Mouse (Mus musculus) testis, postnatal 14 days (tissue): ENCODE data around the gene Fam3b.

Experiments
- DNase-seq: peaks from one replicate; pipeline ENCODE4 v3.0.0; 2021; ENCODE audit warnings: low spot score

Gene Fam3b

GRCm38 (mm10) chr16:97492369-97492768, 22.2 kb downstream of the Fam3b start:
- DNase-seq = no peak

GRCm38 (mm10) chr16:97478655-97479054, 36.0 kb downstream of the Fam3b start:
- DNase-seq = no peak

DNA sequence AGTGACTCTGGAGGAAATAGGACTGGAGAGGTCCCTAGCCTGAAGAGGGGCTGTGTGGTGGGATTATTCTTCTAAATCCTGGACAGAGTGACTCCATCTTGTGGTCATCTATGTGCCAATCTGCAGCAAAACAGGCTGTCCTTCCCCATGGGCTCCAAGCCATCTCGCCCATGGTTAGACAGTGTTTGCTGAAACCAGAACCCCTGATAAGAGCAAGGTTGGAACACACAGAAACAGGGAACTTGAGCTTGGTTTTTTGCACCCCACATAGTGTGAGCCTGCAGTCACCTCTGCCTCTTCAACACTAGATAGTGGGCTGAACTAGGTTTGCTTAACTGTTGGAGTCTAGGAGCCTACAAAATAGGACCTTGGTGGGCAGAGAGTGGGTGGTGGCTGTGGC, 38.1 kb downstream of the Fam3b start:
- no peak for DNase-seq

DNA sequence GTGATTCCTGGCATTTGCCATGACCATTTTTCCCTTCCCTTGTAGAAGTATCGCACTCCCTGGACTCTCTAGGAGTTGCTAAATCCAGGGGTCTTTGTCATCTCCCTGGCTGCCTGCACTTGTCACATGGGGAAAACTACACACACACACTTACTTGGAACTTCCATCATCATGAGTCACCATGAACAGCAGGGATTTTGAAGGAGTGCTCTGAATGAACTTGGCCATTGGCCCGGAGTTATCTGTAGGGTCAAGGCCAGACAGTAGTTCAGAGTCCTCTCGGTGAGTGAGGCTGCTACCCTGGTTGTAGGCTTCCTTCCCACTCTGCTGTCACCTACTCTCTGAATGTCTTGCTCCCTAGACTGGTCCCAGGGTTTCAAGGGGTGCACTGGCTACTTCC, 39.0 kb downstream of the Fam3b start:
- DNase-seq = peak; percentile 19

- DNase-seq = no peak
Measured at GRCm38 (mm10) chr16:97474671-97475070, 39.9 kb downstream of the Fam3b start.

DNA sequence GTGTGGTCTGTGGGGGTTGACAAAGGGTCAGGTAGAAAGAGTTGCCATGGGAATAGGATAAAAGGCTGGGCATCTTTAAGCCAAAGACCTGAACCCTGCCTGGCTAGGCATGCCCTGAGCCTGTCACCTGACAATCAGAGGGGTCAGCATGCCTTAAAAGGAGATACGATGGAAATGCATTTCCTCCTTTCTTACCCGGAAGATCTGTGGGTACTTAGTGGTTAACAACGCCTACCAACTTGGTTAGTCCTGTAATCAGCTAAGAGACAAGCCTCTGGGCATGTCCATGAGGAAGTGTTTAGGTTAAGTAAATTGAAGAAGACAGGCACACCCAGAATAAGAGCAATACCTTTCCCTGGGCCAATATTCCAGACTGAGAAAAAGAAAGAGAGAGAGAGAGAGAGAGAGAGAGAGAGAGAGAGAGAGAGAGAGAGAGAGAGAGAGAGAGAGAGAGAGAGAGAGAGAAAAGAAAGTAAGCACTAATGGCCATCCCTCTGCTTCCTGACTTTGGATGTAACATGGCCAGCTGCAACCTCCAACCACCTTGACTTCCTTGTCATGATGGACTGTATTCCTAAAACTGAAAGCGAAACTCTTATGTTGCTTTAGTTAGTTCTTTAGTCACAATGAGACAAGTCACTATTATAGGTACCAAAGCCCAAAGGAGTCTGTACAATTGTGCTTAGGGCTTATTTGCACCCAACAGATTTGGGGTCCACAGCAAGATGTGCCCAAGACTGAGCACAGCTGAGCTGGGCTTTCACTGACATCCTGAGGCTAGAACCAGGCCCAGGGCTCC, 46.4 kb downstream of the Fam3b start:
- DNase-seq = no peak

DNA sequence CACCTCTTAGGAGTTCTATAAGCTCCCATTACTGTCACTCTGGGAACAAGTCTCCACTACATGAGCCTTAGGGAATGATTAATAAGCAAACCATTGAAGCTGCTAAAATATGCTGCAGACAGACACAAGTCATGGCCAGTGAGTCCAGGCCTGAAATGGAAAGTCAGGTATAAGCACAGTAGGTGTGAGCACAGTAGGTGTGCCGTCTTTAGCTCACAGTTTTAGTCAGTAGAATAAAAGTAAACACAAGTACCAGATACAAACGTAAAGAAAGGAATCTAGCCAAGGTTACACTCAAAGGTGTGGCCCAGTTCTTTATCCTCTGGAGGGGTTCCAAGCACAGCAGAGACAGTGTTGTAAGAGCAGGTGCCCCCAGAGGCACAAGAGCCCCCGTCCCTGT, 47.1 kb downstream of the Fam3b start:
- DNase-seq = no peak

DNA sequence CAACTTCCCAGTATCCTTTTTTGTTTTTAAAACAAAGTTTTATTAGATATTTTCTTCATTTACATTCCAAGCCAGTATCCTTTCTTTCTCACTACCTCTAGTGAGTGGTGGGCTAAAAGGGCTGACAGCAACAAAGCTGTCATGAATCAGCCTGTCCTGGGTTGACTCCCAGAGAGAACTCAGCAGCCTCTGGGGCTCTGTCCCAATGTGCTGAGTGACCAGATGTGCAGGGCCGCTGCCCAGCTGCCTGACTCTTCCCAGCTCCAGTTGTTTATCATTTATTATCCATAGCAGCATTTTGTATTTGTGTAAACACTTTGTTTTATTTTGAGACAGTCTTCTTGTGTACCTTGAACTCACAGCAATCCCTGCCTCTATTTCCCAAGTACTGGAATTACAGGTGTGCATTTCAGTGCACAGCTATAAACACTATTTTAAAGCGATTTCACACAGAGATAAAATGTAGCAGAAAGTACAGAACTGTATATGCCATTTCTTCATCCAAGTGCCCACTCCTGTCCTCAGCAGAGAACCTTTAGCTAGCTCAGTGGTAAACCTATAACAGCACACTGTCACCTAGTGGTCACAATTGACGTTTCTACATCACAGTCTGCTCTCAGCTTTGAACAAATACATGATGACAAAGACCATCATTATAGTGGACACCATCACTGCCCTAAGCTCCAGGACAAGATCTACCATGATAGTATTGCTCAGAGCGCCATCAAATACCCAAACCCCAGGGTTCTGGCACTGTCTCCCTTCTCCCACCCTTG, 48.2 kb downstream of the Fam3b start:
- DNase-seq = no peak

- DNase-seq = no peak
Measured at GRCm38 (mm10) chr16:97462481-97463181, 52.0 kb downstream of the Fam3b start, which contains the start of gene Mx1. Mx1 (minus strand) TSS chr16:97462907.

GRCm38 (mm10) chr16:97461271-97461670, 53.3 kb downstream of the Fam3b start:
- no peak for DNase-seq

DNA sequence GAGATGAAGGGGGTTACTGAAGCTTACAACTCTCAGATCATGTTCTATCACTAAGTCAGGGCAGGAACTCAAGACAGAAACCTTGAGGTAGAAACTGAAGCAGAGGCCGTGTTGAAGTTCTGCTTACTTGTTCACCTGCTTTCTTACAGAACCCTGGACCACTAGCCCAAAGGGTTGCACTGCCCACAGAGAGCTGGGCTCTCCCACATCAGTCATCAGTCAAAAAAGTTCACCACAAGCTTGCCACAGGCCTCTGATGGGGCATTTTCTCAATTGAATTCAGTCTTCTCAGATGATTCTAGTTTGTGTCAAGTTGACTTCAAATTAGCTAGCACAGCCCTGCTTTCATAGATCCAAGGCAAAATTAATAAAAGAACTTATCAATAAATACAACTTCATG, 54.8 kb downstream of the Fam3b start:
- DNase-seq = no peak

DNA sequence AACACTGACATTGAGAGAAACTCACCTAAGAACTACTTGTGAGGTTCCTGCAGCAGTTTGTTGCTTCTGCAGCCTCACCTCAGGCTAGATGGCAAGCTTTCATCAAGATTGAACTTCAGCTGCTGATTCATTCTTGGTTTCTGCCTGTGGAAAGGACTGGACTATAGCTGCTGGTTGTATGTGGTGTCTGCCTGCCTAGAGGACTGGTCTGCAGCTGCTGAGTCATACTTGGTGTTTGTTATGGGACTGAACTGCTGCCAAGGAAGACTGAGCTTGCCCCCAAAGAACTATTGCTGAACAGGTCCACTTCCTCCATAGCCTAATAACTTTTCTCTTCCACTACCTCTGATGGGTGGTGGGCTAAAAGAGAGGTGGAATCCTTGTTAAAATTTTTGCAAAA, 67.2 kb downstream of the Fam3b start:
- DNase-seq = no peak

GRCm38 (mm10) chr16:97443670-97444263, 70.8 kb downstream of the Fam3b start:
- peak; percentile 31 for DNase-seq

DNA sequence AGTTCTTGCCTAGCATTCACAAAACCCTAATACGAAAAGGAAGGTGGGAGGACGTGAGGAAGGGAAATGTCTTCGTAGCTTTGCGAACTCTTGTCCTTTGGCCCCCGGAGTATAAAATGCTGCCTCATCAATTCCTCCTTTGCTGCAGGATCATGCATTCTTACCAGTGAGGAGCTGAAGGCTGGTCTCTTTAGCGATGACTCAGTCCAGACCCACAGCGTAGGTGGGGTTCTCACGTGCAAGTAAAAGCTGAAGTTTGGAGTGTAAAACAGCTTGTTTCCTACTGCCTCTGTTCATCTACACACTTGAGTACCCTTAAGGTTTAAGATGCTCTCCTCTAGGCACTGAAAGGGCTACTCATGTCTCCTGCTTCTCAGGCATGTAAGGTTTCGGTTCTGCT, 72.6 kb downstream of the Fam3b start:
- DNase-seq = no peak

DNA sequence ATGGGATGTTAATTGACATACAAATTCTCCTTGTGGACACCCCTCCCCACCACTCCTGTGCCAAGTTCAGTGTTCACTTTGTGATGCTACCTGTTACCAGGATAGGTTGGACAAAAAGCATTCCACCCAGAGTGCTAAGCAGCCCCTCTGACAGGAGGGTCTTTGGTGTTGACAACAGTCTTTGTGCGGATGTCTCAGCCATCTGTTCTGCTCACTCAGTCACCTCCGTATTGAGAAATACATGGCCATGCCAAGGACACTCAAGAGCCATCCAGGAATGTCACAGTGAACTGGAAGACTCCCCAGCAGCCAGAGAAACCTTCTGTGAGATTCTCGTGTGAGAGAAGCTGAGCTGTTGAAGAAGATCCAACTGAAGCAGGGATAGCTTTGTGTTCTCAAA, 76.4 kb downstream of the Fam3b start:
- no peak for DNase-seq

DNA sequence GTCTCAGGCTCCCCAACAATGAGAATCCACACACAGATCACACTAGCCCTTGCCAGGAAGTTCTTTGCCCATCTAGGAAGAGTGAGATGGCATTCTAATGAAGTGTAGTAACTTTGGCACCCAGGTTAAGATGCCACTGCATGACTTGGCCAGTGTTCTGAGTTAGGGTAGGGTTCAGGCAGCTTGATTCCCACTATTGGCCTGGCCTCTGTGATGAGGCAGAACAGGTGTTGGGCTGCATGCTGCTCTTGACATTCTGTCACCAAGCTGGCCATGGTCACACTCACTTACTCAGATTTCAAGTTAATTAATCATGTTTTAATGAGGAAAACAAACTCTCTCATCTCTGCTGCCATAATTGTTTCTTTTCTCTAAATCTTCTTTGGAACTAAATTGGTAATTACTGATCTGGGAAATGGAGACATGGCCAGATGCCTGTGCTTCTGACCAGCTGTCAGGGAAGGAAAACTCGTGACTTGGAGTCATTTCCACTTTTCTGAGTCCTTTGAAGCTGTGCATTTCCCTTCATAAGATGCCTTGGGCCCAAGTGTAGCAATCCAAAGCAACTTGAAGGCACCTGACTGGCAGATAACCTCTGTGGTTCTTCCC, 77.1 kb downstream of the Fam3b start:
- no peak for DNase-seq

DNA sequence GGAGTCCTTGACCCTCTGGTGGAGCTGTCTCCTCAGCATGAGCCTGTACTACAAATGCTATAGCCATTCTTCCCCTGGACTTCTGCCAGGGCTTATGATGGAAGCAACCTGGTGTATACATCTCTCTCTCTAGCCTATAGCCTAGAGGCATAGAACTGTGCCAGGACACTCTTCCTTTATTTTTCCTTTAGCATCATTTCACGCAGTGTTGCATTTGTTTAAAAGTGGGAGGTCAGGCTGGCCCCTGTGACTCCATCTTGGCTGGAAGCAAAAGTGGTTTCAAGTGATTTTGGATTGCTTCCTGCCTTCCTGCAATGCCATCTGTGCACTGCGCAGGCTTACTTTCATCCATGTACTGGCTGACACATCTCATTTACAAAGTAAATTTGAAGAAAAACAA, 80.4 kb downstream of the Fam3b start:
- no peak for DNase-seq

- DNase-seq = no peak
Measured at GRCm38 (mm10) chr16:97431328-97431727, 83.3 kb downstream of the Fam3b start.

- DNase-seq = no peak
Measured at GRCm38 (mm10) chr16:97430091-97430490, 84.5 kb downstream of the Fam3b start.

DNA sequence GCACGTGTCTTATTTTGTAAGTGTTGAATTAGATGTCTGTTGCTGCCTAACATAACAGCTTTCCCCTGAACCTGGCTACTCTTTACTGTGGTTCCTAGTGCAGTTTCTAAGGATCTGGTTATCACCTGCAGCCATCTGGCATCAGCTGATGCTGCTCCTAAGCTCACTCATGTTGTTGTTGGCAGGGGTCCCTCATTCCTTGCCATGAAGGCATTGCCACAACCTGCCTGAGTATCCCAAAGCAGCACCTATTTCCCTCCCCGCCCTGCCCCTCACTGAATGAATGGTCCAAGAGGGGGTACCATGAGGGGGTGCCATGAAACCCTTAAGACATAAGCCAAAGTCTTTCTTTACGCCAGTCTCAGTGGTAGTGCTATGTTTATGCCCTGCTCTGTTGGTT, 86.6 kb downstream of the Fam3b start:
- DNase-seq = no peak

GRCm38 (mm10) chr16:97423627-97424026, 91.0 kb downstream of the Fam3b start:
- DNase-seq = no peak

DNA sequence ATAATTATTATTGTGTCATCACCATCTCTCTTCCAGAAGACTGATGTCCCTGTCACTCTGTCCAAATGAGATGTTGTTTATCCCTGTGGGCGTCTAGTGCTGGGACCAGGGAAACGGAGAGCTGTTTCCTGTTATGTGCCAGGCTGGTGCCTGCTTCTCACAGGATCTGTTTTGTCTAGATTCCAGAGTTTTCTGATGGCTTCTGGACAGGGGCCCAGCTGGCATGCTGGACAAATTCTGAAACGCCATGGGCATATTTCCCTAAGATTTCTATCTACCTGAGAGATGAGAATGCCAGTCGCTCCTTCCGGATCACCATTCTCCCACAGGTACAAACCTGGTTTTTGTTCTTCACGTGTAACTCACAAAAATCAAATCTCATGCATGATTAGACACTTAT, 92.9 kb downstream of the Fam3b start:
- DNase-seq = no peak
